Mouse (Mus musculus): ENCODE data around the gene Colgalt1.

Colgalt1 gene

DNA sequence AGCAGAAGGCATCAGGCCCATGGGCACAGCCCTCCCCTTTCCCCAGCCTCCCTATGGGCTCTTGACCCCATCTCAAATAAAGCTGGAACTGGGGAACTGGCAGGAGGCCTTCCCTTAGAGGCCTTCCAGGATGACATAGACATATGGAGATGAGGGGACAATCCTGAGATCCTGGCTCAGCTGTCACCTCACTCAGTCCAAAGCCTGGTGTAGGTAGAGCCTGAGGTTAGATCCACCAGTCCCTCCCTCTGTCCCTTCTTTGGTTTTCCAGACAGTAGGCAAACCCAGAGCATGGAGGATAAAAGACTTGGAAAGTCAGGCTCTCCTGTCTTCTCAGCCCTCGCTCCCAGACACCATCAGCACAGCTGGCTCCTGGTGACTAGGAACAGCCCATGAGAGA lies 56.1 kb downstream of the Colgalt1 start:
- no peak for DNase-seq (ENCODE audit: inconsistent age in 2 of 2, low spot score in 1 of 2)

DNA sequence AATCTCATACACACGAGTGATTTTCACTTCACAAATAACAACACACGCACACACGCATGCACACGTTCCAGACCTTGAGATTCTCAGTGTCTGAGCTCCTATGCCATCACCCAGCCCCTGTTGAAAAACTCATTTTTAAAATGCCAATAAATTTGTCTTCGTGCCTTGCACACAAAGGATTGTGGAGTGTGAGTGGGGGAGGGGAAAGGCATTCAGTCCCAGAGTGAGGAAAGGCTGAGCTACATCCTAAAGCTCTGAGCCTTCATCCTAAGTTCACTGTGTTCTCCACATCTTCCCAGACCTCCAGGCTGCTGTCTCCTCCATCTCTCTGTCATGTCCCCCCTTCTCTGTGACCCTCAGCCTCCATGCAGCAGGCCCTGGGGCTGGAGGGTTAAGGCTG lies 56.5 kb downstream of the Colgalt1 start:
- DNase-seq (ENCODE audit: inconsistent age in 2 of 2, low spot score in 1 of 2) = no peak

DNA sequence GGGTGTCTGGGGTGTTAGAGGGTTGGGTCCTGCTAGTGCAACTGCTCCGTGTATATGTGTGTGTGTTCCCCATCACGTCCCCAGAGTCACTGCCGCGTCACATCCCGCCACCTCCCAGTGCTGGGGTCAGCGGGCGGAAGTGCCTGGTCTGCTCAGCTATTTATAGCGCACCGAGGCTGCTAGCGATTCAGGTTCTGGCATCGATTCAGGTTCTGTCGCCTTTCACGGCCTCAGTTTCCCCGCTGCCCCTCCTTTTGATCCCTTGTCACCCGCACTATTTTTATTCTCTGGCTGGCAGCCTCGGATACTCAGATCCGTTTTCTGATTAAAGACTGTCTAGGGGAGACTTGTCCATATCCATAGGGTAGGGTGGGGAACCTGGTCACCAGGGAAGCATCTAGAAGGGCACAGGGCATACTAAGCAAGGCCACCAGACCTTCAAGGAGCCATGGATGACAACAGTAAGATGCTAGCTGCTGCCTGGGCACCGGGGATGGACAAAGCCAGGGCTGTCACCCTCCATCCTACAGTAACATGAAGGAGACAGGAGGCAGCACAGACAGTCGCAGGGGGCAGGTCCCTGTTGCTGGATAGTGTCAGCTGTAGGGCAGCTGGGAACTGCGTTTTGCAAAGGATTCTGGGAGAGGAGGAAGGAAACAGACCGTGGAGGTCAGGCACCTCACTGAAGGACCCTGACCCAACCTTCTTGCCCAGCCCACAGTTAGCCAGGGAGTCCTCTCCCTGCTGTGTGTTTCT lies 57.6 kb downstream of the Colgalt1 start:
- DNase-seq (ENCODE audit: inconsistent age in 2 of 2, low spot score in 1 of 2) = peak in 1 of 2 experiments; percentile 64

DNA sequence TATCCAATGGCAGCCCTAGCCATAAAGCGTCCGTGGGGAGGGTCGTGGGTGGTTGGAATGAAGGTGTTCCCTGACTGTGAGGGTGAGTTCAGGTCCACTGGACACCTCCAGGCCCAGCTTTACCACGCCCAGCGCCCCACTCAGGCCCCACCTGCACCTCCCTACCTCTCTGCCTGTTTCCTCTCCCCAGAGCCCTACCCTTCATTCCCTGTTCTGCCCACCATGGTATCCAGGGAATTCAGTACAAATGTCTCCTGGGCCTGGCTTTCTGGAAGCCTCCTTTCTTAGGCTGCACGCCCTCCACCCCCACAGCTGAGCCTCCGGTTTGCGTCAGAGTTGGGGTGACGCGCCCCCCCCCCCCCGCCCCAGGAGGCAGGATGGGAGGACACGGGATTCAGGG lies 59.4 kb downstream of the Colgalt1 start:
- no peak for DNase-seq (ENCODE audit: inconsistent age in 2 of 2, low spot score in 1 of 2)

DNA sequence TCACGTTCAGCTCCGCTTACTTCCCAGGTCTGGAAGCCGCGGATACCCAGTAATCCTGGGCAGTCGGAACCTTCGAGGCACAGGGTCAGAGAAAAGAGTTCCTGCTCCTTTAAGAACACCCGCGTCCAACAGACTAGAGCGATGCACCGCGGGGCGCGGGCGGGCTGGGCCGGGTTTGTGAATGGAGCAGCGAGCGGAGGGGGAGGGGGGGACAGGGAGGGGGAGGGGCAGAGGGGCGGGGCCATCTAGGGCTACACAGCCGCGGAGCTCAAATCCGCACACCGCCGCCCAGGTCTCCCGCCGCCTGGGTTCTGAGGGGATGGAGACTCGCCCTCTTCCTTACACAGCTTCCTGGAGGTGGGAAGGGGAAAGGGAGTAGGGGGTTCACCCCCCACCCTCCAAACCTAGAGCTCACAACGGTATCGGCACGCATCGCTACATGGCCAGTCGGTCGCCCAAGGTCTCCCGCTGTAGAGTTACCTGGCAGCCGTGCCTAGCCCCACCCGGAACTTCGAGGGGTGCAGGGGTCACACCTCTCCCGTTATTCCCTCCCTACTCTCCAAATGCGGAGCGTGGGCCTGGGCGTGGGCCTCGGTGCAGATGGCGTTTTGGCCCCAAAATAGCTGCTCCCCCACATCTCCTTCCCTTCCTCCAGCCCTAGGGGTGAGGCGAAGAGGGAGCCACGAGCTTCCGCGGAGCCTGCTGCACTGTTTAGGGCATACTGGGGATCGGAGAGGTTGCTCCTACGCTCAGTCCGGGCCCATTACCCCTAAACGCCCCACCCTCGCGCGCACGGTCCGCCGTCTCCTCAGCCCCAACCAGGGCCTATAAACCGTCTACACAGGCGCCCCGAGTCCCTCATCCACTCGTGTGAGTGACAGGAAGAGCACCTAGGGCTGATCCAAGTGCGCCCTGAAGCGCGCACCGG lies 60.1 kb downstream of the Colgalt1 start:
- DNase-seq (ENCODE audit: inconsistent age in 2 of 2, low spot score in 1 of 2) = peak in 1 of 2 experiments; percentile 61

DNA sequence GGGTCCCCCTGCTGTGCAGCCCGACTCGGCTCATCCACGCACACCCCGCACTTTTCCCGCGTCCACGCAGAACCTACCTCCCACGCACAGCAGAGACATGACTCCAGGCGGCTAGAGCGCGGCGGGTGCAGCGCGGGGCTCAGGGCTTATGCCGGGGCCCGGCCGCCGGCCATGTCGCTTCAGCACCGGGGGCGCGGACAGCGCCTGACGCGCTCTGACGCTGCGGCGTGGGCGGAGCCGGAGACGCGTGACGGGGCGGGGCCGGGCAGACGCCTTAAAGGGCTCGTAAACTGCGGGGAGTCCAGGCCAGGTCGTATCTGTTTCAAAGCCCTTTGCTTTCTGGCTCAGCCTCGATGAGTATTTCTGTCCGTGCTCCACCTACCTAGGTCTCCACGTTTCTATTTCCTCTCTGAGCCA lies 60.8 kb downstream of the Colgalt1 start, which contains the start of gene Unc13a:
Gene Unc13a, minus strand, starts transcription at position 209 of the 417 bp plus-strand sequence.
- DNase-seq (ENCODE audit: inconsistent age in 2 of 2, low spot score in 1 of 2) = peak; percentile 91 to 96

DNA sequence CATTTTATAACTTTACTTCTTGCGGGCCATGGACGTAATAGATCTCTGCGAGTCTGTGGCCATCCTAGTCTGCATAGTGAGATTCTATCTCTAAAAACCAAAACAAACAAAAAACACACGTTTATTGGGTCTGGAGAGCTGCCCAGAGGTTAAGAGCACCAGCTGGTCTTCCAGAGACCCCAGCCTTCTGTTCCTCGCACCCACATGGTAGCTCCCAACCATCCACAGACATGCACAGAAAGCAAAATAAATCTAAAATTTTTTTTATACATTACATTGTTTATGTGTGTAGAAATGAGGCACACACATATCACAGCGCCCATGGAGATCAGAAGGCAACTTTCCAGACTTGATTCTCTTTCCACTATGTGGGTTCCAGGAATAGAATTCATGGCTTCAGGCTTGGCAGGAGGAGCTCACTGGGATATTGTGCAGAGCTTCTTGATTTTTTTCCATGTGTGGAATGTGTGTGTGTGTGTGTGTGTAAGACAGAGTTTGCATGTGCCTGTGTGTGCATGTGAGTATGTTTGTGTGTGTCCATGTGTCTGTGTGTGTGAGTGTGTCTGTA lies 61.5 kb downstream of the Colgalt1 start:
- DNase-seq (ENCODE audit: inconsistent age in 2 of 2, low spot score in 1 of 2) = no peak

DNA sequence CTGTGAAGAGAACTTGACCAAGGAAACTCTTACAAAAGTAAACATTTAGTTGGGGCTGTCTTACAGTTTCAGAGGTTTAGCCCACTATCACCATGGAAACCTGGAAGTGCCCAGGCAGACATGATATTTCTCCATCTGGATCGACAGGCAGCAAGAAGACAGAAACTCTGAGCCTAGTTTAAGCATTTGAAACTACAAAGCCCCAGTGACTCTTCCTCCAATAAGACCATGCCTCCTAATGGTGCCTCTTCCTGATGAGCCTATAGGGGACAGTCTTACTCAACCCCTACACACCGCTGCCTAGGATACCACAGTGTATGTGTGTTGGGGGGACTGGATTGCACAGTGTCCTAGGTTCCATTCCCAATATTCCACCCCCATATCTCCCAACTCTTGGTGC lies 63.3 kb downstream of the Colgalt1 start:
- no peak for DNase-seq (ENCODE audit: inconsistent age in 2 of 2, low spot score in 1 of 2)

Data from adrenal gland, adult (tissue).